23 mouse cellular contexts compared by ENCODE assay signal in genomic region chr3:51050156-51050555, GRCm38 (mm10).
DNase-seq lines count a peak whose midpoint lies in the region; ATAC-seq and TF ChIP-seq lines count a peak whose summit lies in the region.
"Had no signal": no experiment of that assay in that cellular context is flagged by ENCODE, and none has a peak within 500 bp of the region (broad histone marks: within the 10 kb centered on the region; RNA-seq: fewer than 3 reads in every experiment).

No protein-coding gene starts in this region.

- no peak overlapping the region for H3K4me2 ChIP-seq in forebrain, postnatal 0 days (ENCODE audit: low read depth)
- no peak overlapping the region for H3K4me2 ChIP-seq in forebrain, embryonic 16.5 days (ENCODE audit: low read length)
- no peak overlapping the region for H3K4me2 ChIP-seq in liver, embryonic 14.5 days (ENCODE audit: low read depth)
- H3K4me2 ChIP-seq in liver, embryonic 12.5 days = no peak overlapping the region
- H3K4me2 ChIP-seq: embryonic facial prominence, embryonic 12.5 days; forebrain, embryonic 13.5 days; liver, embryonic 13.5 days; midbrain, embryonic 15.5 days; neural tube, embryonic 15.5 days had no signal

- no peaks in the 10 kb centered on the region for H3K4me1 ChIP-seq in forebrain, postnatal 0 days (ENCODE audit: insufficient read depth)
- no peaks in the 10 kb centered on the region for H3K4me1 ChIP-seq in forebrain, embryonic 16.5 days (replicated peaks; ENCODE audit: control insufficient read depth, insufficient read depth, low read length)
- no peaks in the 10 kb centered on the region for H3K4me1 ChIP-seq in liver, embryonic 14.5 days (replicated peaks; ENCODE audit: control insufficient read depth in 2 of 2, insufficient read depth in 2 of 2, low read length in 1 of 2)
- no peaks in the 10 kb centered on the region for H3K4me1 ChIP-seq in liver, embryonic 12.5 days
- H3K4me1 ChIP-seq in E14TG2a.4 (replicated peaks; ENCODE audit: low read depth, low read length) = no peaks in the 10 kb centered on the region
- H3K4me1 ChIP-seq in limb, embryonic 10.5 days = peaks cover 10% of the 10 kb centered on the region
- H3K4me1 ChIP-seq: embryonic facial prominence, embryonic 12.5 days; forebrain, embryonic 13.5 days; hindbrain, embryonic 10.5 days; liver, embryonic 13.5 days; megakaryocyte, embryonic 14.5 days; midbrain, embryonic 15.5 days; neural tube, embryonic 15.5 days had no signal

- H3K9ac ChIP-seq in forebrain, postnatal 0 days = no peak overlapping the region
- H3K9ac ChIP-seq in forebrain, embryonic 16.5 days (replicated peaks; ENCODE audit: low read depth, low read length) = no peak overlapping the region
- H3K9ac ChIP-seq in liver, embryonic 14.5 days (replicated peaks) = no peak overlapping the region
- H3K9ac ChIP-seq in liver, embryonic 12.5 days = no peak overlapping the region
- H3K9ac ChIP-seq: embryonic facial prominence, embryonic 12.5 days; forebrain, embryonic 13.5 days; liver, embryonic 13.5 days; midbrain, embryonic 15.5 days; neural tube, embryonic 15.5 days had no signal

- H3K27me3 ChIP-seq in forebrain, postnatal 0 days (ENCODE audit: insufficient read depth, low read length) = no peaks in the 10 kb centered on the region
- H3K27me3 ChIP-seq in forebrain, embryonic 16.5 days (replicated peaks; ENCODE audit: control insufficient read depth, insufficient read depth, low read length) = no peaks in the 10 kb centered on the region
- no peaks in the 10 kb centered on the region for H3K27me3 ChIP-seq in liver, embryonic 14.5 days (ENCODE audit: control insufficient read depth, insufficient read depth, low read length)
- H3K27me3 ChIP-seq in liver, embryonic 12.5 days (replicated peaks) = no peaks in the 10 kb centered on the region
- no peaks in the 10 kb centered on the region for H3K27me3 ChIP-seq in E14TG2a.4 (ENCODE audit: insufficient read depth, low read length)
- no peaks in the 10 kb centered on the region for H3K27me3 ChIP-seq in limb, embryonic 10.5 days (ENCODE audit: low read depth, poor library complexity, severe bottlenecking)
- H3K27me3 ChIP-seq: embryonic facial prominence, embryonic 12.5 days; forebrain, embryonic 13.5 days; liver, embryonic 13.5 days; megakaryocyte, embryonic 14.5 days; midbrain, embryonic 15.5 days; neural tube, embryonic 15.5 days had no signal

- DNase-seq in forebrain, postnatal 0 days = no peak
- no peak for DNase-seq in liver, embryonic 14.5 days (ENCODE audit: low read depth in 3 of 3, low spot score in 3 of 3)
- peak; percentile 46 for DNase-seq in ZHBTc4 (ENCODE audit: low read depth, low spot score)
- no peak for DNase-seq in limb, embryonic 10.5 days (ENCODE audit: low spot score)
- DNase-seq: adrenal gland, postnatal 10 days; cerebellum, postnatal 10 days; gastrocnemius, postnatal 36 days; liver, embryonic 13.5 days; lung, postnatal 14 days; thymus, postnatal 14 days had no signal

- no peaks in the 10 kb centered on the region for H3K9me3 ChIP-seq in forebrain, postnatal 0 days (ENCODE audit: low read length)
- H3K9me3 ChIP-seq in forebrain, embryonic 16.5 days (ENCODE audit: control insufficient read depth, low read length) = peaks cover 3% of the 10 kb centered on the region; the same call in 1 of the 2 replicates
- no peaks in the 10 kb centered on the region; the same call in 1 of the 2 replicates for H3K9me3 ChIP-seq in liver, embryonic 14.5 days (ENCODE audit: control insufficient read depth, low read length)
- H3K9me3 ChIP-seq in liver, embryonic 12.5 days (replicated peaks) = no peaks in the 10 kb centered on the region
- peaks cover 3% of the 10 kb centered on the region; the same call in 1 of the 2 replicates for H3K9me3 ChIP-seq in E14TG2a.4 (ENCODE audit: low read length)
- no peaks in the 10 kb centered on the region for H3K9me3 ChIP-seq in limb, embryonic 10.5 days (replicated peaks)
- H3K9me3 ChIP-seq: G1E; liver, embryonic 13.5 days; midbrain, embryonic 15.5 days had no signal

- H3K4me3 ChIP-seq in forebrain, postnatal 0 days (ENCODE audit: low read depth, low read length) = no peak overlapping the region
- no peak overlapping the region for H3K4me3 ChIP-seq in forebrain, embryonic 16.5 days (replicated peaks; ENCODE audit: low read length)
- no peak overlapping the region for H3K4me3 ChIP-seq in liver, embryonic 14.5 days (ENCODE audit: insufficient read depth in 1 of 2, low read depth in 2 of 2, low read length in 2 of 2)
- no peak overlapping the region for H3K4me3 ChIP-seq in liver, embryonic 12.5 days
- no peak overlapping the region for H3K4me3 ChIP-seq in E14TG2a.4 (replicated peaks; ENCODE audit: low read length)
- H3K4me3 ChIP-seq in limb, embryonic 10.5 days = no peak overlapping the region
- H3K4me3 ChIP-seq: embryonic facial prominence, embryonic 12.5 days; erythroblast, embryonic 14.5 days; forebrain, embryonic 13.5 days; hindbrain, embryonic 10.5 days; liver, embryonic 13.5 days; megakaryocyte, embryonic 14.5 days; midbrain, embryonic 15.5 days; neural tube, embryonic 15.5 days had no signal

- no peaks in the 10 kb centered on the region for H3K36me3 ChIP-seq in forebrain, postnatal 0 days (ENCODE audit: insufficient read depth)
- H3K36me3 ChIP-seq in forebrain, embryonic 16.5 days (ENCODE audit: control insufficient read depth, insufficient read depth) = no peaks in the 10 kb centered on the region
- no peaks in the 10 kb centered on the region for H3K36me3 ChIP-seq in liver, embryonic 14.5 days (replicated peaks; ENCODE audit: control insufficient read depth, insufficient read depth, low read depth)
- H3K36me3 ChIP-seq in liver, embryonic 12.5 days = no peaks in the 10 kb centered on the region
- H3K36me3 ChIP-seq in E14TG2a.4 (ENCODE audit: insufficient read depth, low read length) = no peaks in the 10 kb centered on the region
- H3K36me3 ChIP-seq in limb, embryonic 10.5 days = no peaks in the 10 kb centered on the region
- H3K36me3 ChIP-seq: embryonic facial prominence, embryonic 12.5 days; G1E; hindbrain, embryonic 10.5 days; liver, embryonic 13.5 days; midbrain, embryonic 15.5 days; neural tube, embryonic 15.5 days had no signal

- ATAC-seq in forebrain, postnatal 0 days = no peak
- no peak for ATAC-seq in forebrain, embryonic 16.5 days
- no peak for ATAC-seq in liver, embryonic 14.5 days (ENCODE audit: insufficient read depth)
- no peak for ATAC-seq in liver, embryonic 12.5 days
- no peak for ATAC-seq in inflammation-experienced regulatory T-cells, adult 6 months
- ATAC-seq: forebrain, embryonic 13.5 days; intestine, embryonic 16.5 days; midbrain, embryonic 15.5 days had no signal

- TF ChIP-seq EP300 in liver, embryonic 14.5 days (IDR thresholded peaks at IDR 0.05; ENCODE audit: low read depth) = no peak

- H3K27ac ChIP-seq in forebrain, postnatal 0 days (ENCODE audit: low read depth, low read length) = no peak overlapping the region
- no peak overlapping the region for H3K27ac ChIP-seq in forebrain, embryonic 16.5 days (ENCODE audit: low read length)
- no peak overlapping the region for H3K27ac ChIP-seq in liver, embryonic 14.5 days
- H3K27ac ChIP-seq in liver, embryonic 12.5 days = no peak overlapping the region
- no peak overlapping the region for H3K27ac ChIP-seq in limb, embryonic 10.5 days
- H3K27ac ChIP-seq: embryonic facial prominence, embryonic 12.5 days; forebrain, embryonic 13.5 days; hindbrain, embryonic 10.5 days; liver, embryonic 13.5 days; midbrain, embryonic 15.5 days; neural tube, embryonic 15.5 days had no signal

- 0 out of 2 replicates have a peak, but pooled peaks have one; percentile 20 for TF ChIP-seq CTCF in forebrain, postnatal 0 days (IDR thresholded peaks at IDR 0.05; ENCODE audit: low read depth)
- peak; percentile 34 for TF ChIP-seq CTCF in liver, embryonic 14.5 days (IDR thresholded peaks at IDR 0.05; ENCODE audit: low read depth)
- peak; percentile 63 for TF ChIP-seq CTCF in E14TG2a.4 (conservative IDR thresholded peaks at IDR 0.05; ENCODE audit: low read length)

- 97% methylated on average over 1 of the region's 1 CpGs for WGBS in forebrain, postnatal 0 days
- 93% methylated on average over 1 of the region's 1 CpGs for WGBS in forebrain, embryonic 16.5 days
- 61% methylated on average over 1 of the region's 1 CpGs for WGBS in liver, embryonic 14.5 days (ENCODE audit: insufficient replicate concordance)
- 56% methylated on average over 1 of the region's 1 CpGs for WGBS in liver, embryonic 12.5 days (ENCODE audit: insufficient replicate concordance)
- 80% methylated on average over 1 of the region's 1 CpGs for WGBS in limb, embryonic 10.5 days
